Mouse (Mus musculus): Measurements from ENCODE around the gene Mns1.
"Not testable (repeated sequence)": the region's sequence is repeated elsewhere in the genome, so short reads cannot be mapped to it uniquely, and the experiment has no call there.

Mns1 gene

DNA sequence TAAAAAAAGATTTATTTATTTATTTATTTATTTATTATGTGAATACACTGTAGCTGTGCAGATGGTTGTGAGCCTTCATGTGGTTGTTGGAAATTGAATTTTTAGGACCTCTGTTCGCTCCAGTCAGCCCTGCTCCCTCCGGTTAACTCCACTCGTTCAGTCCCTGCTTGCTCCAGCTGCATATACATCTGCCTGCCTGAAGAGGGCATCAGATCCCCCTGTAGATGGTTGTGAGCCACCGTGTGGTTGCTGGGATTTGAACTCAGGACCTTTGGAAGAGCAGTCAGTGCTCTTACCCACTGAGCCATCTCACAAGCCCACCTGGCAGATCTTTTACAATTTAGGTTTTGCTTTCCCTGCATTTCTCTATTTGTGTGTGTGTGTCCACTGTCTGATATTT, 36.0 kb upstream of the Mns1 start:
- H3K36me3 ChIP-seq (ENCODE audit: insufficient read depth, low read length); H3K27me3 ChIP-seq (ENCODE audit: insufficient read depth, low read length); H3K4me1 ChIP-seq (replicated peaks; ENCODE audit: low read depth, low read length); H3K4me3 ChIP-seq (replicated peaks; ENCODE audit: low read length): not testable (repeated sequence)
- H3K9me3 ChIP-seq (ENCODE audit: low read length), result peaks cover 17% of the 10 kb centered on the region
- TF ChIP-seq CTCF (conservative IDR thresholded peaks at IDR 0.05; ENCODE audit: low read length), result peak; percentile 32

DNA sequence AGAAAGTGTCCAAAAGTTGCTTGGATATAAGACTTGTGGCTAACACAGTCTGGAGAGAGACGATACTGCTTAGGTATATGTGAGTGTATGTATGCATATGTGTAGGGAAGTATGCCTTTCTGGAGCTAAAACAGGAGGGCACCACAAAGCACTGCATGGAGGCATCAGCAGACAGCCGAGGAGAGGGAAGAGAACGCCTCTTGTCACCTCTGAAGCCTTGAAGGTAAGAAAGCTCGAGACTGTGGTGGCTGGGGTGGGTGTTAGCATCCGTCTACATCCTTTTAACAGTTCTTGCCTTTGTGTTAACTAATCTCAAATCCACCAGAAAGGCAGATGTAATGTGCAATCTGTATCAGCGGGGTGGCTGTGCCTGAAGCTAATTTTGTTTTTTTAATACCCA, 34.4 kb upstream of the Mns1 start:
- no peak overlapping the region for H3K4me3 ChIP-seq (replicated peaks; ENCODE audit: low read length)
- peaks cover 12% of the 10 kb centered on the region for H3K9me3 ChIP-seq (ENCODE audit: low read length)
- TF ChIP-seq NANOG (IDR thresholded peaks at IDR 0.05; ENCODE audit: borderline replicate concordance, low read length) (no peak), CTCF (conservative IDR thresholded peaks at IDR 0.05; ENCODE audit: low read length) (no peak), POU5F1 (IDR thresholded peaks at IDR 0.05; ENCODE audit: borderline replicate concordance, low read length) (no peak)
- peaks cover 9% of the 10 kb centered on the region; the same call in 1 of the 2 replicates for H3K27me3 ChIP-seq (ENCODE audit: insufficient read depth, low read length)
- H3K36me3 ChIP-seq (ENCODE audit: insufficient read depth, low read length), result no peaks in the 10 kb centered on the region
- no peaks in the 10 kb centered on the region; the same call in 1 of the 2 replicates for H3K4me1 ChIP-seq (replicated peaks; ENCODE audit: low read depth, low read length)

DNA sequence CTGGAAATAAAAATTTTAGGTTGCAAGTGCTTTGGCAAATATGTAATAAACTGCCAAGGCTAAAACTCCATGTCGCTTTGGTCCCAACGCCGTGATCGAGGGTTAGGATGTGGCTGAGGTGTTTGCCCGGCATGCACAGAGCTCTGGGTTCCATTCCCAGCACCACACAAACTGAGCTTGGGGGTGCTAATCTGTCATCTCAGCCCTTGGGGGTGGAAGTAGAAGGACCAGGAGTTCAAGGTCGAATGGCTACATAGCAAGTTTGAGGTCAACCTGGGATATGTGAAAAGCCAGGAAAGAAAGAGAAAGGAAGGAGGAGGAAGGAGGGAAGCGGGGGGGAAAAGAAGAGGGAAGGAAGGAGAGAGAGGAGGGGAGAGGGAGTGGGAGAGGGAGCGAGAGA, 33.4 kb upstream of the Mns1 start:
- H3K36me3 ChIP-seq (ENCODE audit: insufficient read depth, low read length), result no peaks in the 10 kb centered on the region
- no peaks in the 10 kb centered on the region; the same call in 1 of the 2 replicates for H3K4me1 ChIP-seq (replicated peaks; ENCODE audit: low read depth, low read length)
- peaks cover 9% of the 10 kb centered on the region; the same call in 1 of the 2 replicates for H3K27me3 ChIP-seq (ENCODE audit: insufficient read depth, low read length)
- TF ChIP-seq POU5F1 (IDR thresholded peaks at IDR 0.05; ENCODE audit: borderline replicate concordance, low read length), result no peak
- no peak for TF ChIP-seq NANOG (IDR thresholded peaks at IDR 0.05; ENCODE audit: borderline replicate concordance, low read length)
- no peak for TF ChIP-seq CTCF (conservative IDR thresholded peaks at IDR 0.05; ENCODE audit: low read length)
- no peak overlapping the region for H3K4me3 ChIP-seq (replicated peaks; ENCODE audit: low read length)
- peaks cover 2% of the 10 kb centered on the region; the same call in 1 of the 2 replicates for H3K9me3 ChIP-seq (ENCODE audit: low read length)

DNA sequence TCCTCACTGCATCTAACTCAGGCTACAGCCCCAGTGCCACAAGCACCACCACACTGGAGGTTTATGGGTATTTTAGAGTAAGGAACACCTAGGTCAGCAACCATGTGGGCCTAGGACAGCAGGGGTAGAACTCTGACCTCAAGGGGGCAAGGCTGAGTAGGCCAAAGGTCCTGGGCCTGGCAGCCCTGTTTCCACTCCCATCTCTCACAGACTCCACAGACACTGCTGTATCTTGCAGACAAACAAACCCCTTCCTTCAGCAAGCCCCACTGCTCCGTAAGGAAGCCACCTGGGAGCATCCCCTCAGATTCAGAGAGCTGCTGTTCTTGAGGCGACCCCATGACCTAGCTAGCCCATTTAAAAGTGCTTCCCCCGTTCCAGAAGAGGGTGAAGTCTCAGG, 32.9 kb upstream of the Mns1 start:
- Histone ChIP-seq H3K27me3 (ENCODE audit: insufficient read depth, low read length) (peaks cover 13% of the 10 kb centered on the region; the same call in 1 of the 2 replicates), H3K4me3 (replicated peaks; ENCODE audit: low read length) (no peak overlapping the region), H3K4me1 (replicated peaks; ENCODE audit: low read depth, low read length) (no peaks in the 10 kb centered on the region; the same call in 1 of the 2 replicates), H3K36me3 (ENCODE audit: insufficient read depth, low read length) (no peaks in the 10 kb centered on the region), H3K9me3 (ENCODE audit: low read length) (no peaks in the 10 kb centered on the region)
- no peak for TF ChIP-seq NANOG (IDR thresholded peaks at IDR 0.05; ENCODE audit: borderline replicate concordance, low read length)
- TF ChIP-seq CTCF (conservative IDR thresholded peaks at IDR 0.05; ENCODE audit: low read length), result no peak
- no peak for TF ChIP-seq POU5F1 (IDR thresholded peaks at IDR 0.05; ENCODE audit: borderline replicate concordance, low read length)

DNA sequence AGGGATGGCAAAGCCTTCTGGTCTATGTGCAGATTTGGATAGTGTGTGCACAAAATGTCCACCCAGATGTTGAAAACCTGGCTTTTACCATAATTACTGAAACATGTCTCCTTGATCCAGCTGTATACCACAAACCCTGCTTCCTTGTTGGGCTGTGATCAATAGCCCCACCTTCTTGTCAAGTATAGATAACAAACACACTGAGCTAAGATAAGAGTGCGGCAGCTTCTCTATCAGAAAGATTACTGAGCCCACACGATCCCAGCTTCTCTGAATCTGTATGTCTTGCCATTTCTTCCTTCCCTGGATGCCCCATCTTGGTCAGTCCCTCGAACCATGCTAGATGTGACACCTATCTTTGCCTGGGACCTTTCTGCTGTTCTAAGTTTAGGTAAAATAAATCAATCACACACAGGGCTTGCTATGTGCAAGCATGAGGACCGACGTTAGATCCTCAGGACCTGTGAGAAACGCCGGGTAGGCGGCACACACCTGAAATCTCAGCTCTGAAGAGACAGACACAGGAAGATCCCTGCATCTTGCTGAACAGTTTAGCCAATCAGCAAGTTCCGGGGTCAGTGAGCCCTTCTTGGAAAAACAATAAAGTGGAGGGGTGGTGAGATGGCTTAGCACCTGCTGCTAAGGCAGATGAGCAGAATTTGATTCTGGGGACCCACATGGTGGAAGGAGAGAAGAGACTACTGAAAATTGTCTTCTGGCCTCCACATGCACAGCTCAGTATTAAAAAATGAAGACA, 31.8 kb upstream of the Mns1 start:
- TF ChIP-seq CTCF (conservative IDR thresholded peaks at IDR 0.05; ENCODE audit: low read length), result no peak
- no peak for TF ChIP-seq POU5F1 (IDR thresholded peaks at IDR 0.05; ENCODE audit: borderline replicate concordance, low read length)
- TF ChIP-seq NANOG (IDR thresholded peaks at IDR 0.05; ENCODE audit: borderline replicate concordance, low read length), result no peak
- H3K9me3 ChIP-seq (ENCODE audit: low read length), result no peaks in the 10 kb centered on the region
- no peaks in the 10 kb centered on the region; the same call in 1 of the 2 replicates for H3K4me1 ChIP-seq (replicated peaks; ENCODE audit: low read depth, low read length)
- no peaks in the 10 kb centered on the region for H3K36me3 ChIP-seq (ENCODE audit: insufficient read depth, low read length)
- peaks cover 15% of the 10 kb centered on the region; the same call in 1 of the 2 replicates for H3K27me3 ChIP-seq (ENCODE audit: insufficient read depth, low read length)
- no peak overlapping the region for H3K4me3 ChIP-seq (replicated peaks; ENCODE audit: low read length)

DNA sequence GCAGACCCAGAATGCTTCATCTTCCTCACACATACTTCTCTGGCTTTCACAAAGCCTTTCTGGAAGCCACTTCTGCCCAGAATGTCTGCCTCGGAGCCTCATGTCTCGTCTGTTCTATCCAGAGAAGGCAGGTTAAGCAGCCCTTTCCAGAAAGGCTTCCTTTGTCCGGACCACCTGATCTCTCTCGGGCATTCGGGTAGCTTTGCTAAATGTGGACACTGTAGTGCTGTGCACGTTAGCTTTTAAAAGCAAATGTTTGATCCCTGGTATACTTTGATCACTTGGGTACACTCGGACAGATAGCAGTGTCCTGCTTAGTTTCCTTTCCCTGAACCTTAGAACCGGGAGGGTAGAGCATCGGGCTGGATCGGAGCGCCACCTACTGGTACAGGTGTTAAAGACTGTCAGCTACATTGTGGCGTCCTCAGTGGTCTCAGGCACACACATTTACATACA, 29.7 kb upstream of the Mns1 start:
- no peak for TF ChIP-seq POU5F1 (IDR thresholded peaks at IDR 0.05; ENCODE audit: borderline replicate concordance, low read length)
- TF ChIP-seq CTCF (conservative IDR thresholded peaks at IDR 0.05; ENCODE audit: low read length), result peak; percentile 84
- TF ChIP-seq NANOG (IDR thresholded peaks at IDR 0.05; ENCODE audit: borderline replicate concordance, low read length), result no peak
- no peaks in the 10 kb centered on the region for H3K9me3 ChIP-seq (ENCODE audit: low read length)
- H3K4me3 ChIP-seq (replicated peaks; ENCODE audit: low read length), result 0 out of 2 replicates have a peak overlapping the region, but pooled peaks have one; percentile 17
- H3K4me1 ChIP-seq (replicated peaks; ENCODE audit: low read depth, low read length), result no peaks in the 10 kb centered on the region; the same call in 1 of the 2 replicates
- peaks cover 15% of the 10 kb centered on the region; the same call in 1 of the 2 replicates for H3K27me3 ChIP-seq (ENCODE audit: insufficient read depth, low read length)
- H3K36me3 ChIP-seq (ENCODE audit: insufficient read depth, low read length), result no peaks in the 10 kb centered on the region

DNA sequence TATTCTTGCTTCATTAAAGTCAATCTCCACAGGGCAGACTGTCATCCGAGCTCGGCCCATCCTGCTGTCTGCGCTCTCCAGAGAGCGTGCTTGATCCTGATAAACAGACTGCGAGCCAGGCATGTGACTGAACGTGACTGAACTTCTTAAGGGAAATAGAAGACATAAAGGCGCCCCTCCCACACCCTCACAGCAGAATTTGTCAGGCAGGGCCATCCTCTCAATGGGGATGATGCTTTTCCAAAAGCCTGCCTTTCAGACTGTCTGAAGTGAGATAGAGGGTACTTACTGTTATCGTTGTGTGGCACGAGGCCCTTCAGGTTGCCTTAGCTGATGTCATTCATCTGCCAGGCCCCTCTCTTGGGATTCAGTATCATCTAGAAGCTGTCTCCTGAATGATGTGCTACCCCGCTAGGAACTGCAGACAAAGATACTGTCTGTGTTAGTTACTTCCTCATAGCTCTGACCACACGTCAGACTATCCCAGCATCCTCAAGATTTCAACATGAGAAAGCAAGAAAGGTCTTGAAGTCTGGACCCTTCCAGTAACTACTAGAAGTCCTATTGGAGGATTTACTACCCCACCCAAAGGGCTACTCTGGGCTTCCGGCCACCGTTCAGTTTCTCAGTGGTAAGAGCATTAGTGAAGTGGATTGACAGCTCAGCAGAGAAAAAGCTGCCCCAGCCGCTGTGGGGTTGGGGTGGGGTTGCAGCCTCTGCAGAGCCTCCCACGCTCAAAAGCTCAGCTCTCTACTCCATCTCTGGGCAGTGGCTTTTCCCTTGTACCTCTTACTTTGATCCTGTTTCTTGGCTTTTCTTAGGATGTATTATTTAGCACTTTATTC, 28.2 kb upstream of the Mns1 start:
- TF ChIP-seq POU5F1 (IDR thresholded peaks at IDR 0.05; ENCODE audit: borderline replicate concordance, low read length) (no peak), NANOG (IDR thresholded peaks at IDR 0.05; ENCODE audit: borderline replicate concordance, low read length) (no peak), CTCF (conservative IDR thresholded peaks at IDR 0.05; ENCODE audit: low read length) (no peak)
- H3K36me3 ChIP-seq (ENCODE audit: insufficient read depth, low read length), result no peaks in the 10 kb centered on the region
- no peak overlapping the region for H3K4me3 ChIP-seq (replicated peaks; ENCODE audit: low read length)
- no peaks in the 10 kb centered on the region for H3K9me3 ChIP-seq (ENCODE audit: low read length)
- peaks cover 15% of the 10 kb centered on the region; the same call in 1 of the 2 replicates for H3K27me3 ChIP-seq (ENCODE audit: insufficient read depth, low read length)
- no peaks in the 10 kb centered on the region; the same call in 1 of the 2 replicates for H3K4me1 ChIP-seq (replicated peaks; ENCODE audit: low read depth, low read length)

DNA sequence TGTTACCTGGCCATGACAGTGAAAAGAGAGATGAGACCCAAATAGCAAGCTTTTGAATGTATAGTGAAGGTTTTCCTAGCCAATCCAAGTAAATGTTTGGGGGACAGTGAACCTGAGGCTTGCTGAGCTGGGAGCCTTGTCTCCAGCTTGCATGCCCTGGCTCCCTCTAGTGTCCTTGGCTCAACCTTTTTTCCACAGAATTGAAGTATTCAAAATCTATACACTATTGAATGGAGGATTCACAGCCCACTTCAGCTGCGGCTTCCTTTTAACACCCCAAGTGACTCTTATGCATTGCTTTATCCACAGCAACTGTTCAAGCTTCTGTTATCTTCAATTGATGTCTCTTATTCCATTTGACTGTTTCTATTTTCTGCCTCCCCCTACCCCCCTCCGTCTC, 26.1 kb upstream of the Mns1 start:
- Histone ChIP-seq H3K4me1 (replicated peaks; ENCODE audit: low read depth, low read length) (no peaks in the 10 kb centered on the region; the same call in 1 of the 2 replicates), H3K36me3 (ENCODE audit: insufficient read depth, low read length) (no peaks in the 10 kb centered on the region), H3K4me3 (replicated peaks; ENCODE audit: low read length) (no peak overlapping the region), H3K27me3 (ENCODE audit: insufficient read depth, low read length) (peaks cover 18% of the 10 kb centered on the region; the same call in 1 of the 2 replicates), H3K9me3 (ENCODE audit: low read length) (no peaks in the 10 kb centered on the region)
- TF ChIP-seq NANOG (IDR thresholded peaks at IDR 0.05; ENCODE audit: borderline replicate concordance, low read length) (no peak), POU5F1 (IDR thresholded peaks at IDR 0.05; ENCODE audit: borderline replicate concordance, low read length) (no peak)

Measured in E14TG2a.4 (cell line).